Mouse (Mus musculus): ENCODE results near the gene Klf3.

Klf3 gene

GRCm38 (mm10) chr5:64835295-64835694 is 32.1 kb downstream of the Klf3 start:
- no peak for DNase-seq (ENCODE audit: low spot score)

GRCm38 (mm10) chr5:64839016-64839599 is 35.9 kb downstream of the Klf3 start:
- DNase-seq (ENCODE audit: low spot score) = no peak

- no peak for DNase-seq (ENCODE audit: low spot score)
These were observed 36.9 kb downstream of the Klf3 start for GRCm38 (mm10) chr5:64840087-64840486.

GRCm38 (mm10) chr5:64844622-64845021 is 41.4 kb downstream of the Klf3 start:
- no peak for DNase-seq (ENCODE audit: low spot score)

GRCm38 (mm10) chr5:64847305-64847704 is 44.1 kb downstream of the Klf3 start:
- no peak for DNase-seq (ENCODE audit: low spot score)

GRCm38 (mm10) chr5:64849892-64850291 is 46.7 kb downstream of the Klf3 start:
- no peak for DNase-seq (ENCODE audit: low spot score)

- no peak for DNase-seq (ENCODE audit: low spot score)
These were observed 49.6 kb downstream of the Klf3 start for GRCm38 (mm10) chr5:64852656-64853398.

- DNase-seq (ENCODE audit: low spot score) = no peak
These were observed 50.2 kb downstream of the Klf3 start for GRCm38 (mm10) chr5:64853421-64853820.

- no peak for DNase-seq (ENCODE audit: low spot score)
These were observed 52.0 kb downstream of the Klf3 start for GRCm38 (mm10) chr5:64855199-64855598.

GRCm38 (mm10) chr5:64860900-64861470 is 57.8 kb downstream of the Klf3 start:
- no peak for DNase-seq (ENCODE audit: low spot score)

GRCm38 (mm10) chr5:64861471-64862199 is 58.4 kb downstream of the Klf3 start:
- DNase-seq (ENCODE audit: low spot score) = no peak

- no peak for DNase-seq (ENCODE audit: low spot score)
These were observed 59.1 kb downstream of the Klf3 start for GRCm38 (mm10) chr5:64862269-64862668.

GRCm38 (mm10) chr5:64864699-64865108 is 61.5 kb downstream of the Klf3 start:
- DNase-seq (ENCODE audit: low spot score) = peak; percentile 49

- no peak for DNase-seq (ENCODE audit: low spot score)
These were observed 62.2 kb downstream of the Klf3 start for GRCm38 (mm10) chr5:64865219-64865964.

- peak; percentile 83 for DNase-seq (ENCODE audit: low spot score)
These were observed 63.3 kb downstream of the Klf3 start for GRCm38 (mm10) chr5:64866331-64867050.

- no peak for DNase-seq (ENCODE audit: low spot score)
These were observed 63.9 kb downstream of the Klf3 start for GRCm38 (mm10) chr5:64867124-64867523.

- no peak for DNase-seq (ENCODE audit: low spot score)
These were observed 64.4 kb downstream of the Klf3 start for GRCm38 (mm10) chr5:64867551-64867950.

GRCm38 (mm10) chr5:64876086-64876830 is 73.1 kb downstream of the Klf3 start:
- DNase-seq (ENCODE audit: low spot score) = no peak

- peak; percentile 58 for DNase-seq (ENCODE audit: low spot score)
These were observed 74.2 kb downstream of the Klf3 start for GRCm38 (mm10) chr5:64877235-64878026.

- peak; percentile 88 for DNase-seq (ENCODE audit: low spot score)
These were observed 74.8 kb downstream of the Klf3 start for GRCm38 (mm10) chr5:64878027-64878425.

Data from embryo, embryonic 10 days (tissue).